Mouse (Mus musculus) urinary bladder, postnatal 14 days (tissue): ENCODE results near the gene Naa38.

ENCODE experiments used
- DNase-seq: peaks from one replicate; pipeline ENCODE4 v3.0.0; 2021; ENCODE audit warnings: low spot score

Naa38 gene

GRCm38 (mm10) chr11:69401210-69401637 is 5.9 kb downstream of the Naa38 start:
- peak; percentile 91 for DNase-seq

GRCm38 (mm10) chr11:69401987-69402386 is 6.7 kb downstream of the Naa38 start:
- DNase-seq, result no peak

- DNase-seq, result no peak
These were observed 8.7 kb downstream of the Naa38 start for GRCm38 (mm10) chr11:69403691-69404594.

GRCm38 (mm10) chr11:69404595-69405396 is 9.5 kb downstream of the Naa38 start:
- DNase-seq, result no peak

GRCm38 (mm10) chr11:69405397-69406200 is 10.3 kb downstream of the Naa38 start:
- no peak for DNase-seq

GRCm38 (mm10) chr11:69406282-69406681 is 11.0 kb downstream of the Naa38 start:
- no peak for DNase-seq

GRCm38 (mm10) chr11:69406867-69407723 is 11.8 kb downstream of the Naa38 start:
- DNase-seq, result no peak

- no peak for DNase-seq
These were observed 12.4 kb downstream of the Naa38 start for GRCm38 (mm10) chr11:69407724-69408004.

- peak; percentile 75 for DNase-seq
These were observed 13.5 kb downstream of the Naa38 start for GRCm38 (mm10) chr11:69408541-69409377.

- DNase-seq, result peak; percentile 86
These were observed 14.2 kb downstream of the Naa38 start for GRCm38 (mm10) chr11:69409378-69410044.

- DNase-seq, result no peak
These were observed 14.7 kb downstream of the Naa38 start for GRCm38 (mm10) chr11:69410045-69410309.

- peak; percentile 58 for DNase-seq
These were observed 15.2 kb downstream of the Naa38 start for GRCm38 (mm10) chr11:69410310-69411072.

GRCm38 (mm10) chr11:69411073-69411535 is 15.8 kb downstream of the Naa38 start:
- peak; percentile 98 for DNase-seq

- peak; percentile 86 for DNase-seq
These were observed 16.4 kb downstream of the Naa38 start for GRCm38 (mm10) chr11:69411538-69412203.

GRCm38 (mm10) chr11:69412548-69412947 is 17.3 kb downstream of the Naa38 start:
- no peak for DNase-seq

- DNase-seq, result peak; percentile 84
These were observed 18.2 kb downstream of the Naa38 start, which contains the start of gene Kdm6b for GRCm38 (mm10) chr11:69413221-69414181. Gene Kdm6b (minus strand): TSS chr11:69413675.
